Mouse (Mus musculus): ENCODE measurements around the gene A830018L16Rik.
"Not testable (repeated sequence)": the region's sequence is repeated elsewhere in the genome, so short reads cannot be mapped to it uniquely, and the experiment has no call there.

A830018L16Rik gene

GRCm38 (mm10) chr1:11413894-11414556 is at the start of gene A830018L16Rik:
Gene A830018L16Rik (plus strand): TSS chr1:11414105.
- in situ Hi-C loops (cut with MboI; ENCODE audit: unreplicated experiment in 2 of 2): no loop called here

DNA sequence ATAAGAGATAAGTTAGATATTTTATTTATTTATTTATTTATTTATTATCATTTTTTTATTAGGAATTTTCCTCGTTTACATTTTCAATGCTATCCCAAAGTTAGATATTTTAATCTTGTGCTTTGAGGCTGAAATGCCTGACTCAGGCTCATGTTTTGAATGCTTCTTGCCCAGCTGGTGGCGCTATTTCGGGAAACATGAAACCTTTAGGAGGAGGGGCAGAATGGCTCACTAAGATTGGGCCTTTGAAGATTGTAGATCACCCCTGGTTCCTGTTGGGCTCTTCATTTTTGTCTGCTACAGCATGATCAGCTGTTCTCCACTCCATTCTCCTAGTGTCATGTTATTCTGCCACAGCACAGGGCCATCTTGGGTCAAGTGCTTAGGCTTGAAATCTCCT is 28.1 kb upstream of the A830018L16Rik start:
- in situ Hi-C loops (cut with MboI; ENCODE audit: unreplicated experiment in 2 of 2): no loop called here

DNA sequence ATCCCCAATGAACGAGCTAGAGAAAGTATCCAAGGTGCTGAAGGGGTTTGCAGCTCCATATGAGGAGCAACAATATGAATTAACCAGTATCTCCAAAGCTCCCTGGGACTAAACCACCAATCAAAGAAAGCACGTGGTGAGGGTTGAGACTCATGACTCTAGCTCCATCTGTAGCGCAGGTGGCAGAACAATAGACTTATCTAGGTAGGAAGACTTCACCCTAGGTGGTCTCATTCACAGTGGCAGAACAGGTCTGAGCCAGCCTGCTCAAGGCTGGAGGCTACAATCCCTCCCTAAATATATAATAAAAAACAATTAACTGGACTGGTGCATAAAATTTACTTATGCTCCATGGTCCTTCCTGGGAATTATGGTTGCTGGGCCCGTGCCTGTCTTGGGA is 18.5 kb upstream of the A830018L16Rik start:
- in situ Hi-C loops (cut with MboI; ENCODE audit: unreplicated experiment in 2 of 2): no loop called here

DNA sequence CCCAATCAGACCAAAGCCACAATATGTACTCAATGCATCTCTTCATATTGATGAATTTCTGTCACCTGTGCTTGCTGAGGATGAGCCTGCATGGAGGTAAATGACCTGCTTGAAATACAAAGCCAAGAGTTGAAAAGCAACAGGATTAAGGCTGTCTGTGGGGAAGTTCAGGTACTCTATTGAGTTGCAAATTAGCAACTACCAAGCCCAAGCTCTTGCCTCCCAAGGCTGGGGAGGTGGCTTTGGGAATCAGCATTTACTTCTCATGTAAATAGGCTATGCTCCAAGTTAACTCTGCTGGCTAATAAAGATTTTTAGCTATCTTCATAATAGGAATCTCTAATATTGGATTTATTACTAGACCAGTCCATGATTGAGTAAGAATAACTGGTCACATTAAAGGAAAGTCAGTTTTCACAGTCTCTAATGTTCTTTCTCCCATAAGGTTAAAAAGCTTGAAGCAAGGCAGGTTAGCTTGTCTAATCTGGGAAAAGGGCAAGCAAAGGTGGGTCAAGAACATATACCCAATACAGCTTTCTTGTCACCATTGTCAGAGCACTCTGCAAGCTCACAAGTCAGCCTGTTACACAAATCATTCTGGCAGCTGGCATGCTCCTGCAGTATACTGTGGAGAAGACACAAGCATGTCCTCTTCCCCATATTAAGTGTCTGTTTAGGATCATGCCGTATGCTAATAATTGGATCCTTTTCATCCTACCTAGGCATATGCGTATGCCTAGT is 17.7 kb upstream of the A830018L16Rik start:
- in situ Hi-C loops (cut with MboI; ENCODE audit: unreplicated experiment in 2 of 2): no loop called here

GRCm38 (mm10) chr1:11401159-11401558 is 12.7 kb upstream of the A830018L16Rik start:
- in situ Hi-C loops (cut with MboI; ENCODE audit: unreplicated experiment in 2 of 2): no loop called here

DNA sequence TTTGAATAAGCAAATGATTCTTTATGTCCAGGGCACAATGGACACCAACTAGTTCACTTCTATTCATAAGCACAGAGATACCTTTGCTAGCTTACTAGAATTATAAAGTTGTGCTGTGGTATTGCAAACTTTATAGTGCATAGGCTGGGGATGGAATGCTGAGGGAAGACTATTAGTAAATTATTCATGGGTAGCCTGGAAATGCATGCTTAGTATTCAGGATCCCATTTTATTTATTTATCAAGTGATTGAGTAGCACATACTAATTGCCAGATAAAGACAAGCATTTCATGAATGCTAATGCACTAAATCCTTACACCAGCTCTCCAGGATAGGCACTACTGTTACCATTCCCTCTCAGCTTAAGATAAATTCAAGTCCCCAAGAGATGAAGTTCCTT is 8.4 kb upstream of the A830018L16Rik start:
- in situ Hi-C loops (cut with MboI; ENCODE audit: unreplicated experiment in 2 of 2): no loop called here

GRCm38 (mm10) chr1:11406026-11406425 is 7.9 kb upstream of the A830018L16Rik start:
- in situ Hi-C loops (cut with MboI; ENCODE audit: unreplicated experiment in 2 of 2): no loop called here

GRCm38 (mm10) chr1:11414560-11414959 is 655 bp downstream of the A830018L16Rik start:
- in situ Hi-C loops (cut with MboI; ENCODE audit: unreplicated experiment in 2 of 2): no loop called here

- in situ Hi-C loops (cut with MboI; ENCODE audit: unreplicated experiment in 2 of 2): no loop called here
Observed at GRCm38 (mm10) chr1:11427310-11427709, 13.4 kb downstream of the A830018L16Rik start.

- in situ Hi-C loops (cut with MboI; ENCODE audit: unreplicated experiment in 2 of 2): no loop called here
Observed at GRCm38 (mm10) chr1:11458353-11458752, 44.4 kb downstream of the A830018L16Rik start.

DNA sequence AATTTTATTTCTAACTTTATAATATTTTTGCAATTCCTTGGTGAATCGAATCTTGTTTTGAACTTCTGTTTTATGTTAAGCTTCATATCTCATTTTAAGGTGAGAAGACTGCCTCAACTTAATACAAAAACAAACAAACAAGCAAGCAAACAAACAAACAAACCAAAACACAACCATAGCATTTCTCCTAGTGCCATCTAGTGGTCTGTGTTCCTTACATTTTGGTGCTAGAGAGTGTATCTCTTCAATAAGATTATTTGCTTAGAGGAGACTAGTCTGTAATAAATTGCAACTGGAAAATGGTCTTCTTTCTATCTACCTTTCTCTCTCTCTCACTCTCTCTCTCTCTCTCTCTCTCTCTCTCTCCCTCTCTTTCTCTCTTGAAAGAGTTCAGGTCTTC is 52.4 kb downstream of the A830018L16Rik start:
- in situ Hi-C loops (cut with MboI; ENCODE audit: unreplicated experiment in 2 of 2): no loop called here

- in situ Hi-C loops (cut with MboI; ENCODE audit: unreplicated experiment in 2 of 2): no loop called here
Observed at GRCm38 (mm10) chr1:11467065-11467643, 53.2 kb downstream of the A830018L16Rik start.

- in situ Hi-C loops (cut with MboI; ENCODE audit: unreplicated experiment in 2 of 2): no loop called here
Observed at GRCm38 (mm10) chr1:11492936-11493335, 79.0 kb downstream of the A830018L16Rik start.

DNA sequence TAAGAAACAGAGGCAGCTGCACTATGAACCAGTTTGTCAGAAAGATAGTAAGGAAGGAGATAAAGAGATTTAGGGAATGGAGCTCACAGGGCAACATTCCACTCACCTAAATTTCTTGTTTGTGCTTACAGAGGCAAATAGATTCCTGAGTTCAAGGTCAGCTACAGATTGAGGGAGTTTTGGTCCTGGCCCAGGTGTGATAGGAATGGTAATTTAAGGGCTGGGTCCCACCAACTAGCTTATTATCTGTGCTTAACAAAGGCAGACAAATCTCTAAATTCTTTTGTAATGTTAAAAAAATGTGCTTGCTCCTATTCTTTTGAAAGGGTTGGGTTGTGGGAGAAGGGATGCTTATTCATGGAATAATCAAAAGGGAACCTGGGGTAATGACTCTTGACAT is 87.7 kb downstream of the A830018L16Rik start:
- in situ Hi-C loops (cut with MboI; ENCODE audit: unreplicated experiment in 2 of 2): no loop called here

GRCm38 (mm10) chr1:11549810-11550209 is 135.9 kb downstream of the A830018L16Rik start:
- in situ Hi-C loops (cut with MboI; ENCODE audit: unreplicated experiment in 2 of 2): not testable (repeated sequence)

- in situ Hi-C loops (cut with MboI; ENCODE audit: unreplicated experiment in 2 of 2): no loop called here
Observed at GRCm38 (mm10) chr1:11565309-11565708, 151.4 kb downstream of the A830018L16Rik start.

- in situ Hi-C loops (cut with MboI; ENCODE audit: unreplicated experiment in 2 of 2): no loop called here
Observed at GRCm38 (mm10) chr1:11566730-11567129, 152.8 kb downstream of the A830018L16Rik start.

DNA sequence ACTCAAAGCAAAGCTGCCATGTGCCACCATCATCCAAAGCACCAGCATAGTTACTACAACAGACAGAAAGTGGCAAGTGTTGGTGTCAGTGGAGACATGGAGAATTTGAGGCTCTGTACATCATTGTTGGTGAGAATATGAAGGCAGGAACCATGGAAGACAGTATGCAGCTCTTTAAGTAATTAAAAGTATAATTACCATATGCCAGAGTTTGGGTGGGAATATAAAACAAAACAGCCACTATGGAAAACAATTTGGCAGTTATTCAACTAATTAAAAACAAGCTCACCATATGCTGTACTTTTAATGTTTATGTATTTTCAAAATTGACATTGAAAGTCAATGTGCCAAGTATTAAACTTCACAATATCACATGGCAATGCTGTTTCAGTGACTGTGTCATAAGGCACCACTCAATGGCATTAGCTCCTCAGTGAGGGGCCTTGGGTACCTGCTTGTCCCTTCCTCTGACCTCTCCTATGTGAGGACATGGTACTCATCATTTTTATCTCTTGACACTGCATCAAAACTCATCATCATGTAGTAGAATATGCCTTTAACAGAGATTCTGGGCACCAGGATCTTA is 153.5 kb downstream of the A830018L16Rik start:
- in situ Hi-C loops (cut with MboI; ENCODE audit: unreplicated experiment in 2 of 2): no loop called here

- in situ Hi-C loops (cut with MboI; ENCODE audit: unreplicated experiment in 2 of 2): no loop called here
Observed at GRCm38 (mm10) chr1:11570274-11570673, 156.4 kb downstream of the A830018L16Rik start.

GRCm38 (mm10) chr1:11573462-11573861 is 159.6 kb downstream of the A830018L16Rik start:
- in situ Hi-C loops (cut with MboI; ENCODE audit: unreplicated experiment in 2 of 2): no loop called here

- in situ Hi-C loops (cut with MboI; ENCODE audit: unreplicated experiment in 2 of 2): no loop called here
Observed at GRCm38 (mm10) chr1:11580026-11580425, 166.1 kb downstream of the A830018L16Rik start.
